Mouse (Mus musculus): ENCODE data around the gene Apoa2. TPM values are rescaled to one million over a fixed set of nuclear protein-coding genes. Genes with fewer than 3 reads are reported as not detected.
A peak's percentile ranks its signal among the peaks of the same experiment; 100 is the strongest.

The Apoa2 gene
- total RNA-seq, 2 experiments from 2014 or later = 7.5 TPM; not detected in 1

GRCm38 (mm10) chr1:171205704-171206493 is 19.0 kb upstream of the Apoa2 start:
- no peak for DNase-seq (ENCODE audit: low spot score)

GRCm38 (mm10) chr1:171209409-171209808 is 15.4 kb upstream of the Apoa2 start:
- DNase-seq (ENCODE audit: low spot score) = no peak

GRCm38 (mm10) chr1:171212854-171213253 is 12.0 kb upstream of the Apoa2 start:
- DNase-seq (ENCODE audit: low spot score) = no peak

- DNase-seq (ENCODE audit: low spot score) = no peak
Observed at GRCm38 (mm10) chr1:171213801-171214496, 10.9 kb upstream of the Apoa2 start, which contains the start of gene Nr1i3. Gene Nr1i3, plus strand, starts transcription at chr1:171213970.

GRCm38 (mm10) chr1:171216241-171216955 is 8.5 kb upstream of the Apoa2 start:
- no peak for DNase-seq (ENCODE audit: low spot score)

- DNase-seq (ENCODE audit: low spot score) = peak; percentile 88
Observed at GRCm38 (mm10) chr1:171220871-171221270, 4.0 kb upstream of the Apoa2 start.

- no peak for DNase-seq (ENCODE audit: low spot score)
Observed at GRCm38 (mm10) chr1:171221281-171222193, 3.3 kb upstream of the Apoa2 start.

- DNase-seq (ENCODE audit: low spot score) = peak; percentile 96
Observed at GRCm38 (mm10) chr1:171222238-171223155, 2.4 kb upstream of the Apoa2 start, which contains the start of gene Tomm40l. Gene Tomm40l, minus strand, starts transcription at chr1:171222514.

- no peak for DNase-seq (ENCODE audit: low spot score)
Observed at GRCm38 (mm10) chr1:171223168-171223567, 1.7 kb upstream of the Apoa2 start.

GRCm38 (mm10) chr1:171223796-171224195 is 1.1 kb upstream of the Apoa2 start:
- no peak for DNase-seq (ENCODE audit: low spot score)

- DNase-seq (ENCODE audit: low spot score) = no peak
Observed at GRCm38 (mm10) chr1:171226780-171227179, 1.9 kb downstream of the Apoa2 start.

GRCm38 (mm10) chr1:171227879-171228278 is 3.0 kb downstream of the Apoa2 start:
- no peak for DNase-seq (ENCODE audit: low spot score)

GRCm38 (mm10) chr1:171229750-171230149 is 4.9 kb downstream of the Apoa2 start:
- DNase-seq (ENCODE audit: low spot score) = no peak

GRCm38 (mm10) chr1:171230215-171230614 is 5.4 kb downstream of the Apoa2 start:
- no peak for DNase-seq (ENCODE audit: low spot score)

GRCm38 (mm10) chr1:171231844-171232243 is 7.0 kb downstream of the Apoa2 start:
- no peak for DNase-seq (ENCODE audit: low spot score)

GRCm38 (mm10) chr1:171232348-171232747 is 7.5 kb downstream of the Apoa2 start:
- no peak for DNase-seq (ENCODE audit: low spot score)

GRCm38 (mm10) chr1:171232800-171233730 is 8.2 kb downstream of the Apoa2 start:
- no peak for DNase-seq (ENCODE audit: low spot score)

- no peak for DNase-seq (ENCODE audit: low spot score)
Observed at GRCm38 (mm10) chr1:171234126-171234525, 9.3 kb downstream of the Apoa2 start, which contains the start of gene Fcer1g. Gene Fcer1g, minus strand, starts transcription at chr1:171234365.

- no peak for DNase-seq (ENCODE audit: low spot score)
Observed at GRCm38 (mm10) chr1:171234538-171234937, 9.7 kb downstream of the Apoa2 start.
